Mouse (Mus musculus) megakaryocyte, adult 5-6 weeks (primary cell): Measurements from ENCODE around the gene Cilp2. TPM values are rescaled to one million over a fixed set of nuclear protein-coding genes. Genes with fewer than 3 reads are reported as not detected.

Experiments
- ATAC-seq: 2 replicates; pipeline ENCODE4 v1.8.0; 2016; ENCODE audit warnings: mild to moderate bottlenecking, inconsistent platforms; ENCODE audit not compliant: poor library complexity, severe bottlenecking
- total RNA-seq, 2 experiments: library from RNA; stranded (forward) in 1 of 2; stranded (reverse) in 1 of 2; fragments of 153-499, 151-499 nt in 1 of 2; fragments of 221-1000, 200-1000 nt in 1 of 2; gene quantifications; 2 replicates each; pipeline versions ENCODE4 v1.2.3 to v1.2.4; 2015 to 2017

Gene Cilp2
- not detected in 2 replicates for total RNA-seq (2015)
- not detected in 2 replicates for total RNA-seq (2017)

DNA sequence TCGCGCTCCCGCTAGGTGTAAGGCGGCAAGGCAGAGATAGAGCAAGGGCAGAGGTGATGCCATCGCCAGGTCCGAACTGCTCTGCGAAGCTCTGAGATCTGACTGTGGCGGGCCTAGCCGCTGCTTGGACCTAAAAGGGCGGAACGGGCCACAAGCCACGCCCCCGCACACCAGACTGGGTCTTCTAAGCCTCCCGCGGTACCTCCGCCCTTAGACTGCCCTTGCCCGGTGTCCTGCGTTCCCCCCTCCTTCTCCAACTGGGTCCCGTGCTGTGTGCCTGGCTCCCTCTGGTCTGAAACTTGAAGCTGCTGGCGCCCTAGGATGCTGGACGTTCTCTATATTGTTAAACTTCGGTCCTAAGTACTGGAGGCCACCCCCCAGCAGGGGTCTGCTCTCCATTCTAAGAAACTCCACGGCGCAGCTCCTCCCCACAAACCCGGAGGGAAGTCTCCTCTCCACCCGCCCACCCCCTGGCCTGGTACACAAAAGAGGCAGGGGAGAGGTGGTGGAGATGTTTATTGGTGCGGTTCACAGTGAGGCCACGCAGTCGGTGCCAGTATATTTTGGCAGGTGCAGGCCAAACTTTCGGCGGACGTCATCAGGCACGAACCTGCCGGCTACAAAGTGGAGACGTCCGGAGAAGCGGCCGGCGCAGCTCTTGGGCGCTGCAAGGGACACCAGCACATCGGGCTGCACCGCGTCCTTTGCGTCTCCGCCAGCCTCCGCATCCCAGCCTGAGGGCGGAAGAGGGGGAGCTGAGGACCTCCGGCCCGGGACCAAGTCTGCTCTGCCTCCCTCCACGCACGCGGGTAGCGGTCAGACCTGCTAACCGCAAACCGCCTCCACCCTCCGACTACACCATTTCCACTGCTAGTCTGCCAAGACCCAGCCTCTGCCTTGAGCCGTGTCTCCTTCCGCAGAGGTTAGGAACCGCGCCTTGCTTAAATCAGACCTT lies at the start of gene Cilp2:
Gene Cilp2 (minus strand): TSS at position 399 of the 955 bp plus-strand sequence.
- ATAC-seq, result peak; percentile 41; the same call in 1 of the 2 replicates

DNA sequence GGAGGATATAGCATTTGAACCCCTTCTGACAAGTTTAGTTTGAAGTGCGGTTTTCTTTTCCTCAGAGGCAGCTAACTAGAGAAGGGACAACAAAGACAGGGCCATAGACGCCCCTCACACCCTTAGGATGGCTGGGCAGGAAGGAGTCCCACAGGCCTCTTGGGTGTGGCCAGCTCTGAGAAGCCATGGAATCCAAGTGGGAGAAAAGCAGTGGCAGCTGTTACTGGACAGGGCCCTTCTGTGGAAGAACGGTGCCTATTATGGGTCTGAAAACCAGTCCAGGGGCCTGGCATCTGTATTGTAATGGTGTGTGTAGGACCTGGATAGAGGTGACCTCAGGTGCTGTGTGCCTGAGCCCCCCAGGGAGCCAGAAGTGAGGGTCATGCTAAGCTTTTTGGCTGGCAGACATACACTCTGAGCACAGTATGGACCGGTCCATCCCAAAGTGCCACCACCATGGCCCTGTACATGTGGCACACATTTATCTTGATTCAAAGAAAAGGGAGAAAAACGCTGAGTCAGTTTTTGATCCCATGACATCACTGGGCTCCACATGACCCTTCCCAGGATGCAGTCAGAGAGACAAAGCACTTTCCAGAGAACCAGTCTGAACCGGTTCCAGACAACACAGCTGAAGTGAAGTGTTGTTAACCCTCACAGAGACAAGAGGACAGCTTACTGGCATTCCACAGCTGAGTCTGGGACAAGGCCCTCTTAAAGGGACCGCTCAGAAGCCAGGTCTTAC lies 48.7 kb upstream of the Cilp2 start:
- ATAC-seq, result no peak

DNA sequence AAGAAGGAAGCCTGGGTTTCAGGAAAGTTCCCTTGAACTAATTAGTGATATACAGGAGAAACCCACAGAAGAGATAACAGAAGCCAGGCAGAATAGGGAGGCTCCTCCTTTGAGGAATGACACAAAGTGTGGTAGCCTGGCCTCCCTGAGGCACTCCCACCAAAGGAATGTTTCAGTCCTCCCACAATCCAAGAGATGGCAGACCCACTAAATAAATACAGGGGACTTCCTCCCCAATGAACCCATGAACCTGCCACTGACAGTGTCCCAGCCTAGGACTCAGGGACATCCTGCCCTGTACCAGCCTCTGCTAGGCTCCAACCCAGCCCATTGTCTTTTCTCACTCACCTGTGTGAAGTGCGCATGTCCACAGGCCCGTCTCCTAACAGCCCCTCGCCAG lies 47.9 kb upstream of the Cilp2 start:
- no peak for ATAC-seq

DNA sequence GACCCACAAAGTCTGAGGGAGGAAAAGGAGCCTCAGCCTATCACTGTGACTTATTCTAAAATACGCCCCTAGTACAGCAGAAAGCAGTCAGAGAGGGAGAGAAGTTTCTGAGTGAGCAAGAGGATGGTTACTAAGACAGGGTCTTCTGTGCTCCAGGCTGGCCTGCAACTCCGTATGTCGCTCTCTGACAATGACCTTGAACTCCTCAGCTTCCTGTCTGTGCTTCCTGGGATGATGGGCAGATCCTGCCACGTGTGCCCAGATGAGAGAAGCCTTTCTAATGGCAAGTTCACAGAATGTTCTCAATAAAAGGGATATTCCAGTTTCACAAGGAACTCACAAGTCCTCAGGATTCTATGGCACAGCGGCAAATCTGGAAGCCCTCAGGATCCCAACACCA lies 47.1 kb upstream of the Cilp2 start:
- ATAC-seq, result no peak

DNA sequence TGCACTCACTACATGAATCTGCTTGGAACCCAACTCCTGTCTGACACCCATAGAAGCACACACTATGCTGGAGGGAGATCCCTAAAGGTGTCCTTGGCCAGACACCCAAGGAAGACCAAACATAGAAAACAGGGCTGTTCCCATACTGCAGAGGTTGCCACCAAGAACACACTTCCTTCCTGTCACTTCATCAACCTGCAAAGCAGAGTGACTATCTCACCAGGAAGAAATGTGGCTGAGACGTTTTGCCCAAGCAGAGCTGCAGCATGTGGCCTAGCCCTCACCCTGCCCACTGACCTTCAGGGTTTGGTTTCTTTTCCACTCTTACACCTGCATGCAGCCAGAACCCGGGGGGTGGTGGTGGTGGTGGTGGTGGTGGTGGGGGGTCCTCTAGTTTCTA lies 46.3 kb upstream of the Cilp2 start:
- ATAC-seq, result peak; percentile 26; the same call in 1 of the 2 replicates

DNA sequence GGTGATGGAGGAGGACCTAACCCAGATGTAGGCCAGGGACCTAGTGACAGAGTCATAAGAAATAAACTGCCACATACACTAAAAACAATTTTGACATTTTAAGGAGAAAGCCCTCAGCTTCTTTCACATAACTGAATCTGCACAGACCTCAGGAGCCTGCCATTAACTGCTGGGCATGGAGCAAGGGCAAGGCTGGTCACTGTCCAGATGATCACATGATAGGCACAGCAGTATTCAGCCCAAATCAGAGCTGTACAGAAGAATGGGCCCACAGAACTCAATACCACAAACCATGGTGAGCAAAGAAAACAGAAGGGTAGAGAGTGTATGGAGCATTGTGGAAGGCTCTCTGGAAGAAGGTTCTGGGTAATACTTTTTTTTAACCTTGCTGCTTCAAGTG lies 39.4 kb upstream of the Cilp2 start:
- ATAC-seq, result no peak

DNA sequence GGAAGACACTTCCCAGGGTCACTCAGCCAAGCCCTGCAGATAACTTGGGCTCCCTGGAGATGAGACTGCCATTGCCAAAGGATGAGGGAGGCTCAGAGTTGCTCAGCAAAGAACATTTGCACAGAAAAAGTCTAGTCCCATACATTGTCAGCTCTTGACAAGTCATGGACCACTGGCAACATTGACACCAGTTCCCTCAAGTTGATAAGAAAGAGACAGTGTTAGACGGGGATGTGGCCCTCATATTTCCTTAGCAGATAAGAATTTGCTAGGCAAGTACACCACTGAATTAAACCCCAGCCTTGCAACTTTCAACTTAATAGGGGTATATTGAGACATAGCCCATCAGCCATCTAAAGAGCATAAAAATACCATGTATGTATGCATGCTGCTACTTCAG lies 36.5 kb upstream of the Cilp2 start:
- ATAC-seq, result no peak

DNA sequence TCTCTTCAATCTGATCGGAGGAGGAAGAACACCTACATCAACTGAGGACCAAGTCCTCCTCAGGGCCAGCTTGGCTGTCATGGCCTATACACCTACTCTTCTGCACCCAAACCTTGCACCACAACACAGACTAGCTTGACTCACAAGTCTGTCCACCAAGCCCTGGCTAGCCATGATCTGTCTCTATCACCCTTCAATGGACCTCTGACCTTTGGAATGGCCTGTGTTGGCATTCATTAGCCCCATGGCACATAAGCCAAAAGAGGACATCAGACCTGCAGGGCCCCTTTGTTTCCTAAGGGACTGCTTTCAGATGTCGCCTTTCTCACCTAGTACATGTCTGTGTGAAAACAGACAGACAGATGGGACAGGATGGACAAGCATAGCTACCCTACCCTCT lies 33.7 kb upstream of the Cilp2 start:
- ATAC-seq, result no peak

DNA sequence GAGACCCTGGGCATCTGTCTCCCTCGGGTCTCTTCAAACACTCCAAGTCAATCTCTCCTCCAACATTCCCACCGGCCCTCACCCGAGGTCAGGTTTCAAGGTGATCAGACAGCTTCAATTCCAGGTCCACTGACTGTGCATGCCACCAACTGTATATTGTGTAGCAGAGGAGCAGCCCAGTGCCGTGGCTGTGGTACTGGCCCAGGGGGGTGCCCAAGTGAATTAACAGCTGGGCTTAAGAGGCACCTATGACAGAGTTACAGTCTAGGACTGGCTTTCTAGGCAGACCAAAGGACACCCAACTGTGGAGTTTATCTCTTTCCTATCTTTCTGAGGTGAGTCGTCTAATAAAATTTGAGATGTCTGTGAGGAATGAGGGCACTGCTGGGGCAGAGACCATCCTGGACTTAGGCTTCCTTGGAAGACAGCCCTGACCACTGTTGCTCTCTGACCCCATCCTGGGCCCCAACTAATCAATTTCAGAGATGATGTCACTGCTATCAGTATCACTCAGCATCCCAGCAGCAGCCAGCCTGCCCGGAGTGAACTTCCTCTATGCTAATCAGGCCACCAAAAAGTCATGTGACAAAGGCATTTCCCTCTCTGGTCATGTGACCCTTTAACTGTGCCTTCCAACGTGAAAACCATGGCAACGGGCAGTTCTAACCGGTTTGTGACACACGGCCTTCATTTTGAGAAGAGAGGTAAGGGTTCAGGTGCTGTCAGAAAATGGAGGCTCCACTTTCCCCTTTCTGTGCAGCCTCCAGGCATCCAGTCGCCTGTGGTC lies 32.6 kb upstream of the Cilp2 start:
- ATAC-seq, result peak; percentile 80

DNA sequence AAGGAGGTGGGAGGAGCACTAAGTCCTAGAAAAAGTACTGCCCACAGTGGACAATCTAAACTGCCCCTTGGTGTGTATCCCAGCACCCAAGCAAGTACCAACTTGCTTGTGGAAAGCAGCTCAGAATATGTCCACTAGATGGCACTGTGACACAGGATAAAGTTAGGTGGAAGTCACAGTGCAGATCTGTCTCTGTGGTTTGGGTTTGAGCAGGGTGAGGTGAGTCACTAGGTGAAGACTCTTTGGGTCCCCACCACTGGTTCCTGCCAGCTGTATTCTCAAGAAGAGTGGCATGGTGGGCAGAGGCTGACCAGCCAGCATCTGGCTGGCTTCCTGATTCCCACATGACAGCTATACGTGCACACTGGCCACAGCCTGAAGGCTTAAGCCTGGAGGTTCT lies 31.5 kb upstream of the Cilp2 start:
- peak; percentile 77 for ATAC-seq

DNA sequence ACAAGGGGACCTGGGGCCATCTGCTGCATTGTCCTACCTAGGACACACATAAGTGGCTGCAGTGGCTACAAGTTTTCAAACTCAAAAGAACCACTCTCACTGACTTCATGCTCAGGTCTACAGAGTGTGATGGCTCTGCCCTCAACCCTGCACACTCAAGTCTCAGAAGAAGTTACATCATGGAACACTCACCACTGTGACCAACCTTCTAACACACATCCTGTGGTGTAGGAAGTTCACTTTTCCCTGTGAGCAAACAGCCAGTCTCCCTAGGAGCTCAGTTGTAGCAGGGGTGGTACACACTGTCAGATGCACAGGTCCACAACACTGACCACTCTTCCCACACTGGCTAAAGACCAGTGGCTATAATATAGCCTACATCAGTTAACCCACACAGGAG lies 31.0 kb upstream of the Cilp2 start:
- ATAC-seq, result 0 out of 2 replicates have a peak, but pooled peaks have one; percentile 3

DNA sequence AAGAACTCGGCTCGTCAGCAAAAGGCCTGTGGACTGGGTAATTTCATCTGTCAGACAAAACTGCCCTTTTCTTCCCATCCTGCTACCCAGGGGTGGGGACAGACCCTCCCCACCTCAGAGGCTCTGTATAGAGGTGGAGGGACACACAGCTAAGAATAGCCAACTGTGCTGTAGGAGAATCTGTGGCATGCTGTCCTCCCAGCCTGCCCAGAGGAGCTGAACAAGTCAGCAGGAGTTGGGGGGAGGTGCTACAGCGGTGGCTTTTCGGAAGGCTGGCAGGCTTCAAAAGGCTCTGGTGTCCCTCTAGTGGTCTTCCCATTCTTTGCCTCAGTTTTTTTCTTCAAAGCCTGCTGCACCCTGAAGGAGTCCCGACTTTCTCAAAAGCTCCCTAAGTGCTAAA lies 28.3 kb upstream of the Cilp2 start:
- no peak for ATAC-seq

DNA sequence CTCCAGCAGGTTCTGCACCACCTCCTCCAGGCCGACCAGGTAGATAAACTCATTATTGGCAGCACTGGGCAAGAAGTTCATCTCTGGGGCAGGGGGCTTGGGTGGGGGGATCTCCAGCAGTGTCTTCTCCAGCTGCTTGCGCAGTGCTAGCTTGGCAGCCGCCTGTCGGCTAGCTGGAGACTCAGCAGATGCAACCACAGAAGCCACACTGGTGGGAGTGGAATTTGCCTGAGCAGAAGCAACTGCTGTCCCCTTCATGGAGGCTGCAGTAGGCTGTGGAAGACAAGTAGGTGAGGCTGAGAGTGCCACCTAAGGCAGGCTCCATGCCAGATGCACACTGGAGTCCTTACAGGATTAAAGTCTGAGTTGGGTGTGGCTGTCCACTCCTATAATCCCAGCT lies 27.0 kb upstream of the Cilp2 start:
- no peak for ATAC-seq

DNA sequence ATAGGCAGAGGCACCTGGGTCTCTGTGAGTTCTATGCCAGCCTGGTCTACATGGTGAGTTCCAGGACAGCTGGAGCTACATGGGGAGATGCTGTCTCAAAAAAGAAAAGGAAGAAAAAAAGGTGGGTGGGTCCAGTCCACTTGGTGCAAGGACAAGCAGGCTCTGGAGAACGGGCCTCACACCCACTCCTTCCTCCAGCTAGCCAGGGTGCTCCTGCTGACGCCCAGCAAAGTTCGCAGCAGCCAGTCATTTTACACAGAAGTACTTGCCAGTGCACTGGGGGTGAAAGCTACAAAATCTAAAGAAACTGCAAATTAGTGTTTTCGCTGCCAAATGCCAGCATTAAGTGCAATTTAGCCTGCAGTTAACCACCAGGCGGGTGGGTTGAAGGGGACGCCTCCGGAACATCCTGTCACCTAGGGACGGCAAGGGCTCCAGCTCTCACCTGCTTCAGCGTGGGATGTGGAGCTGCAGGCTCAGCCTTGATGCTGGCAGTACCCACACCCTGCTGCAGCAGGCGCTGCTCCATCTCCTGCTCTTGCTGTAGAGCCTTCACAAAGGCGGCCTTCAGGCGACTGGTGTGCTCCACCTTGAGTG lies 25.1 kb upstream of the Cilp2 start:
- no peak for ATAC-seq

DNA sequence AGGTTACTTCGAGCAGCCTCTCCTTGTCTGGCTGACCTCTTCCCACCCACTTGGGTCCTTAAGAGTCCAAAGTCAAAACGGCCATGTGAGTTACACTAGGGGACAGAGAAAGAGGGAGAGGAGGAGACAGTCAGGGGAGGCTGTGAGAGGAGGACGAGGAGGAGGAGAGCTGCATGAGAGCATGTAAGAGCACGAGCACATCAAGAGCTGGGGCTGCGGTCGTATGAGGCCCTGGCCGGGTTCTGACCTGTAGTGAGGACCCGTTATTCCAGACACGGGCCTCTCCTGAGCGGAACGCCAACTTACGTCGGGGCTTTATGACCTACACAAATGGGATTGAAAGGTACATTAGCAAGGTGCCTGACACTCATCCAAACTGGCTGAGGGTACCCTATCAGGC lies 24.4 kb upstream of the Cilp2 start:
- no peak for ATAC-seq

DNA sequence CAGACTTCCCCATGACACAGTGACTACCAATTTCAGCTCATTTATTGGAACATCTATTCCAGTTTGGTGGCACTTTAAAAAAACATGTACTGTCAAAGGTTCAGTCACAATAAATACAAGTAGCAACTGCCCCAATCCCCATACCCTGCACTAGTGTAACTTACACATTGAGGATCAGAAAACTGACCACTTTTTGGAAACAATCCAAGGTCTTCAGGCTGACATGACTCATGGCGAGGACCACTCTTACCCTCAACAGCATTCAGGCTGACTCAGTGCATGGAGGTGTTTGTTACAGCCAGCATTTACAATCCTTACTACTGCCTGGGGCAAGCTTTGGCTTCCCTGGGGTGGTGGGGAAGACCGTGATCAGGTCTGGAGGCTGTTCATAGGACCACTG lies 19.6 kb upstream of the Cilp2 start:
- ATAC-seq, result no peak

DNA sequence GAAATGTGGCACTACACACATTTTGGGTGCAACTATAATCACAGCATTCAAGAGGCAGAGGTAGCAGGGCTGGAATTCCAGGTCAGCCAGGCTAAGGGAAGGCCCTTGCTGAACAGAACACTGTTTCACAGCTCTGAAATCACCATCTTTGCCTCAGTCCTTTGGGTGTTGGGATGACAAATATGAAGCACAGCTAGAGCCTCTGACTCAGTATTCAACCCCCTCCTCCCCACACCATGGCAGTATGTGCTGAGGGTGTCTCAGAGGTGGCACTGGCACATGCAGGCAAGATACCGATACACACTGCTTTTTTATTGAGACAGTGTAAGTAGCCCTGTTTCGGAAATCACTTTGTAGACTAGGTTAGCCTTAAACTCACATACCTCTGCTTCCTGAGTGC lies 18.8 kb upstream of the Cilp2 start:
- ATAC-seq, result no peak

DNA sequence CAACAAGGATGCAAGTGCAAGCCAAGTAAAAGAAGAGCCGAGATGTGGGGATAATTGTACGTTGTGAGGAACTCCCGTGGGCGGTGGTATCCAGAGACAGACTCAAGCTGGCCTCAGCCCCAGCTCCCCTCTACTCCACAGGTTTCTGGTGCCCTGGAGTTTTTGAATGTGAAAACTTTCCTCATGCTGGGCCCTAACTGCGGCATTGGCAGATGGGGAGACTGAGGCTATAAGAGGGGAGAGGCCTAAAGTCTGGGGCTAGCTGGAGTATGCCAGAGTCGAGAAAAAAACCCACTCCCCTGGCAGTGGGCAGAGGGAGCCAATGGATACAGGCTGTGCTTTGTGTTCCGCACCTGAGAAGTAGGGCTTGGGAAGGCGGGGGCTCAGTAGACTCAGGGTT lies 16.6 kb upstream of the Cilp2 start:
- ATAC-seq, result no peak

DNA sequence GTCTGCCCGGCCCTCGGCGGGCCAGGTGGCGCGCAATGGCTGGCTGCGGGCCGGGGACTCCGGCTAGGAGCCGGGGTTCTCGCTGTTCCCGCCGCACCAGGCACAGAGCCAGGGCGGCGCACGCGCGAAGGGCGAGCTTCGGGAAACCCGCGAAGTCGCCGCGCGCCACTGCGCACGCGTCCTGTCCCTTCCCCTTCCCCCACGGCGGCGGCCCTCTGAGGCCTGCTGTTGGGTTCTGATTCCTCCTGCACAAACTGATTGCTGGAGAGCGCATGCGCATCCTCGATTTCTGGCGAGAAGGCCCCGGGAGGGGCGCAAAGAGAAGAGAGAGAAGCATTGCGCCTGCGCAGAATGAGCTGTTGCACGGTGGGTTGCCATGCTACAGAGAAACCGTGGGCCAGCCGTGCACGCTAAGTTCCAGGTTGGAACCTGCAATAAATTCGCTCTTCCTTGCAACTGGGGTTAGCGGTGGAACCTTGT lies 15.6 kb upstream of the Cilp2 start:
- ATAC-seq, result peak; percentile 65
